Comparison of ENCODE assay signal across 8 mouse cellular contexts in genomic region chr11:78182961-78183844, GRCm38 (mm10). TPM values are rescaled to one million over a fixed set of nuclear protein-coding genes. Genes with fewer than 3 reads are reported as not detected.
A peak's percentile ranks its signal among the peaks of the same experiment; 100 is the strongest.
DNase-seq lines count a peak whose midpoint lies in the region; ATAC-seq and TF ChIP-seq lines count a peak whose summit lies in the region.

Gene Rpl23a, minus strand, starts transcription at chr11:78183584.

- peak within 1 kb of the TSS; percentile 82 for H3K4me2 ChIP-seq in limb, embryonic 13.5 days (replicated peaks)
- peak within 1 kb of the TSS; percentile 69 for H3K4me2 ChIP-seq in midbrain, embryonic 15.5 days

- no peaks in the 10 kb centered on the region for H3K9me3 ChIP-seq in limb, embryonic 13.5 days
- no peaks in the 10 kb centered on the region for H3K9me3 ChIP-seq in midbrain, embryonic 15.5 days

- TF ChIP-seq POLR2A in embryonic fibroblast, embryonic 13.5 days (IDR thresholded peaks at IDR 0.05; ENCODE audit: low read depth, low read length): peak; percentile 97

- 0 out of 2 replicates have a peak, but pooled peaks cover 5% of the 10 kb centered on the region for H3K4me1 ChIP-seq in embryonic fibroblast, embryonic 13.5 days (ENCODE audit: control insufficient read depth, insufficient read depth, low read length)
- H3K4me1 ChIP-seq in limb, embryonic 13.5 days: peaks cover 48% of the 10 kb centered on the region
- H3K4me1 ChIP-seq in midbrain, embryonic 15.5 days: peaks cover 41% of the 10 kb centered on the region

- H3K27me3 ChIP-seq in limb, embryonic 13.5 days: no peaks in the 10 kb centered on the region
- no peaks in the 10 kb centered on the region for H3K27me3 ChIP-seq in midbrain, embryonic 15.5 days (replicated peaks)

- H3K36me3 ChIP-seq in limb, embryonic 13.5 days: peaks cover 34% of the 10 kb centered on the region
- H3K36me3 ChIP-seq in midbrain, embryonic 15.5 days (replicated peaks): peaks cover 17% of the 10 kb centered on the region

- H3K9ac ChIP-seq in limb, embryonic 13.5 days: peak within 1 kb of the TSS; percentile 95
- peak within 1 kb of the TSS; percentile 92 for H3K9ac ChIP-seq in midbrain, embryonic 15.5 days

- peak within 1 kb of the TSS; percentile 86 for H3K4me3 ChIP-seq in embryonic fibroblast, embryonic 13.5 days (ENCODE audit: insufficient read depth, low read length)
- H3K4me3 ChIP-seq in limb, embryonic 13.5 days: peak within 1 kb of the TSS; percentile 77
- H3K4me3 ChIP-seq in midbrain, embryonic 15.5 days: peak within 1 kb of the TSS; percentile 81

- peak; percentile 99 for DNase-seq in 416B (ENCODE audit: low read depth)
- peak; percentile 39 to 72 for DNase-seq in adrenal gland, postnatal 4 days (ENCODE audit: low spot score in 2 of 2)
- DNase-seq in heart, adult 9 months (ENCODE audit: low spot score in 2 of 2): peak; percentile 90 to 94
- DNase-seq in kidney, adult 9 months: peak; percentile 94
- peak; percentile 61 to 68 for DNase-seq in spleen, adult 18-20 months

- H3K27ac ChIP-seq in embryonic fibroblast, embryonic 13.5 days (ENCODE audit: insufficient read depth, low read length): peak within 1 kb of the TSS; percentile 88
- peak within 1 kb of the TSS; percentile 93 for H3K27ac ChIP-seq in limb, embryonic 13.5 days
- peak within 1 kb of the TSS; percentile 96 for H3K27ac ChIP-seq in midbrain, embryonic 15.5 days

- TF ChIP-seq CTCF in embryonic fibroblast, embryonic 13.5 days (IDR thresholded peaks at IDR 0.05; ENCODE audit: borderline replicate concordance, insufficient read depth, low read length): no peak

- WGBS in limb, embryonic 13.5 days: under 1% methylated on average over 38 of the region's 38 CpGs
- under 1% methylated on average over 38 of the region's 38 CpGs for WGBS in midbrain, embryonic 15.5 days

- ATAC-seq in limb, embryonic 13.5 days (ENCODE audit: low FRiP score, low read depth): peak; percentile 84
- ATAC-seq in midbrain, embryonic 15.5 days (replicated peaks): peak; percentile 95

RNA-seq across cellular contexts. Expression of gene Rpl23a, which starts in this region (rescaled TPM):
- 1,000 to 10,000 TPM; 2,039 to 2,132 TPM for total RNA-seq in adrenal gland, postnatal 4 days (2021)
- 2,180 and 2,276 TPM in 2 replicates for polyA plus RNA-seq in embryonic fibroblast, embryonic 13.5 days (2011; ENCODE audit: insufficient read length, low read depth, missing spikeins)
- 1,373 and 1,384 TPM in 2 replicates for polyA plus RNA-seq in limb, embryonic 13.5 days (2015; fragmentation: Nextera tagmentation; extraction: Ambion mirVana)
- 695 and 703 TPM in 2 replicates for polyA plus RNA-seq in midbrain, embryonic 15.5 days (2015; fragmentation: Nextera tagmentation; extraction: Ambion mirVana)

Comparison
In these comparisons a context has a peak if more than half of its experiments do, and no peak if none do; other contexts are left out.
1. Peak in every context shown above with its lines: DNase-seq, ATAC-seq, H3K4me3 ChIP-seq and H3K27ac ChIP-seq.